ENCODE assay signal across 9 mouse cellular contexts in genomic region chr10:43440050-43440449, GRCm38 (mm10). TPM values are rescaled to one million over a fixed set of nuclear protein-coding genes. Genes with fewer than 3 reads are reported as not detected.
A peak's percentile ranks its signal among the peaks of the same experiment; 100 is the strongest.
DNase-seq lines count a peak whose midpoint lies in the region; ATAC-seq and TF ChIP-seq lines count a peak whose summit lies in the region.
"Had no signal": no experiment of that assay in that cellular context is flagged by ENCODE, and none has a peak within 500 bp of the region (broad histone marks: within the 10 kb centered on the region; RNA-seq: fewer than 3 reads in every experiment).

No protein-coding gene starts in this region.

- 61% methylated on average over 13 of the region's 13 CpGs for WGBS in embryonic facial prominence, embryonic 13.5 days
- WGBS in midbrain, embryonic 13.5 days: 21% methylated on average over 13 of the region's 13 CpGs
- WGBS in cerebellum, adult 2 months: 66% methylated on average over 13 of the region's 13 CpGs

- H3K4me3 ChIP-seq in embryonic facial prominence, embryonic 13.5 days: no peak overlapping the region
- no peak overlapping the region for H3K4me3 ChIP-seq in midbrain, embryonic 13.5 days (replicated peaks)
- H3K4me3 ChIP-seq in cerebellum, adult 2 months (replicated peaks; ENCODE audit: insufficient read depth, low read depth, low read length): no peak overlapping the region
- H3K4me3 ChIP-seq: stomach, embryonic 15.5 days had no signal

- no peaks in the 10 kb centered on the region for H3K36me3 ChIP-seq in embryonic facial prominence, embryonic 13.5 days
- H3K36me3 ChIP-seq in midbrain, embryonic 13.5 days: no peaks in the 10 kb centered on the region
- H3K36me3 ChIP-seq: stomach, embryonic 15.5 days had no signal

- peak; percentile 70 for DNase-seq in embryo, embryonic 10 days (ENCODE audit: low spot score)
- peak; percentile 79 for DNase-seq in kidney, adult 9 months
- no peak for DNase-seq in left cerebral cortex, postnatal 14 days (ENCODE audit: low spot score in 2 of 2)
- no peak for DNase-seq in cerebellum, adult 2 months
- no peak for DNase-seq in left cerebral cortex, postnatal 10 days (ENCODE audit: extremely low spot score in 1 of 2, low spot score in 2 of 2)

- TF ChIP-seq POLR2A in cerebellum, adult 2 months (IDR thresholded peaks at IDR 0.05; ENCODE audit: borderline replicate concordance, insufficient read depth, low read length): no peak

- no peak overlapping the region for H3K4me2 ChIP-seq in embryonic facial prominence, embryonic 13.5 days
- H3K4me2 ChIP-seq in midbrain, embryonic 13.5 days (replicated peaks): peak overlapping the region; percentile 21
- H3K4me2 ChIP-seq: stomach, embryonic 15.5 days had no signal

- no peaks in the 10 kb centered on the region for H3K9me3 ChIP-seq in embryonic facial prominence, embryonic 13.5 days
- H3K9me3 ChIP-seq in midbrain, embryonic 13.5 days: no peaks in the 10 kb centered on the region
- H3K9me3 ChIP-seq: stomach, embryonic 15.5 days had no signal

- peak overlapping the region; percentile 52; the same call in 1 of the 2 replicates for H3K27ac ChIP-seq in embryonic facial prominence, embryonic 13.5 days
- peak overlapping the region; percentile 93 for H3K27ac ChIP-seq in midbrain, embryonic 13.5 days
- no peak overlapping the region for H3K27ac ChIP-seq in cerebellum, adult 2 months (ENCODE audit: insufficient read depth, low read length)

- intact Hi-C loops in left cerebral cortex, postnatal 14 days (cut with DNase I): no loop called here
- intact Hi-C loops in left cerebral cortex, postnatal 10 days (cut with DNase I): loop anchor here (5.0 kb wide), 1 partner anchor 38 kb away; no protein-coding TSS in a partner anchor

- no peak overlapping the region for H3K9ac ChIP-seq in embryonic facial prominence, embryonic 13.5 days
- H3K9ac ChIP-seq in midbrain, embryonic 13.5 days (replicated peaks): 0 out of 2 replicates have a peak overlapping the region, but pooled peaks have one; percentile 1
- H3K9ac ChIP-seq: stomach, embryonic 15.5 days had no signal

- no peak for ATAC-seq in embryonic facial prominence, embryonic 13.5 days (ENCODE audit: insufficient number of reproducible peaks, insufficient read depth, low FRiP score, low TSS enrichment, low read depth)
- ATAC-seq in midbrain, embryonic 13.5 days: peak; percentile 38
- ATAC-seq in erythroblast, adult 5-6 weeks (replicated peaks; ENCODE audit: low FRiP score, poor library complexity, severe bottlenecking): no peak

- H3K27me3 ChIP-seq in embryonic facial prominence, embryonic 13.5 days: no peaks in the 10 kb centered on the region
- H3K27me3 ChIP-seq in midbrain, embryonic 13.5 days: no peaks in the 10 kb centered on the region
- no peaks in the 10 kb centered on the region for H3K27me3 ChIP-seq in cerebellum, adult 2 months (ENCODE audit: control insufficient read depth, insufficient read depth, low read length)
- H3K27me3 ChIP-seq: stomach, embryonic 15.5 days had no signal

- TF ChIP-seq CTCF in cerebellum, adult 2 months (IDR thresholded peaks at IDR 0.05; ENCODE audit: borderline replicate concordance, insufficient read depth, low read depth, low read length): no peak

- H3K4me1 ChIP-seq in embryonic facial prominence, embryonic 13.5 days: peaks cover 27% of the 10 kb centered on the region
- H3K4me1 ChIP-seq in midbrain, embryonic 13.5 days (replicated peaks): peaks cover 31% of the 10 kb centered on the region
- H3K4me1 ChIP-seq in cerebellum, adult 2 months (ENCODE audit: control insufficient read depth, insufficient read depth, low read length): peaks cover 4% of the 10 kb centered on the region; the same call in 1 of the 2 replicates

RNA-seq across cellular contexts. Expression of gene Bend3, which starts 38.6 kb away (rescaled TPM):
- 4.5 and 5.4 TPM in 2 replicates for polyA plus RNA-seq in embryonic facial prominence, embryonic 13.5 days (2015; fragmentation: Nextera tagmentation; extraction: Ambion mirVana)
- 4.2 TPM in 2 replicates for polyA plus RNA-seq in midbrain, embryonic 13.5 days (2015; fragmentation: Nextera tagmentation; extraction: Ambion mirVana)
- total RNA-seq in left cerebral cortex, postnatal 14 days (2021): 1 to 10 TPM; 4.5 to 4.9 TPM
- 2.1 and 2.3 TPM in 2 replicates for total RNA-seq in erythroblast, adult 5-6 weeks (2015; ENCODE audit: low replicate concordance)
- total RNA-seq in erythroblast, adult 5-6 weeks (2017; ENCODE audit: low replicate concordance): 0.70 and 0.85 TPM in 2 replicates
- polyA plus RNA-seq in cerebellum, adult 2 months (2012; rRNA removed): 2.8 and 3.2 TPM in 2 replicates
- 1 to 10 TPM; 5.6 to 7.4 TPM for total RNA-seq in left cerebral cortex, postnatal 10 days (2021)

Comparison
In these comparisons a context has a peak if more than half of its experiments do, and no peak if none do; other contexts are left out.
1. DNase-seq: peak in embryo, embryonic 10 days (single experiment) and kidney, adult 9 months (single experiment); none in left cerebral cortex, postnatal 14 days (0 of 2), cerebellum, adult 2 months (0 of 2) and left cerebral cortex, postnatal 10 days (0 of 2).